Mouse (Mus musculus) thymus, postnatal 14 days (tissue): Measurements from ENCODE around the gene Cxcr5.
"Not testable (repeated sequence)": the region's sequence is repeated elsewhere in the genome, so short reads cannot be mapped to it uniquely, and the experiment has no call there.

ENCODE experiments used
- DNase-seq: peaks from one replicate; pipeline ENCODE4 v3.0.0; 2021

The Cxcr5 gene

DNA sequence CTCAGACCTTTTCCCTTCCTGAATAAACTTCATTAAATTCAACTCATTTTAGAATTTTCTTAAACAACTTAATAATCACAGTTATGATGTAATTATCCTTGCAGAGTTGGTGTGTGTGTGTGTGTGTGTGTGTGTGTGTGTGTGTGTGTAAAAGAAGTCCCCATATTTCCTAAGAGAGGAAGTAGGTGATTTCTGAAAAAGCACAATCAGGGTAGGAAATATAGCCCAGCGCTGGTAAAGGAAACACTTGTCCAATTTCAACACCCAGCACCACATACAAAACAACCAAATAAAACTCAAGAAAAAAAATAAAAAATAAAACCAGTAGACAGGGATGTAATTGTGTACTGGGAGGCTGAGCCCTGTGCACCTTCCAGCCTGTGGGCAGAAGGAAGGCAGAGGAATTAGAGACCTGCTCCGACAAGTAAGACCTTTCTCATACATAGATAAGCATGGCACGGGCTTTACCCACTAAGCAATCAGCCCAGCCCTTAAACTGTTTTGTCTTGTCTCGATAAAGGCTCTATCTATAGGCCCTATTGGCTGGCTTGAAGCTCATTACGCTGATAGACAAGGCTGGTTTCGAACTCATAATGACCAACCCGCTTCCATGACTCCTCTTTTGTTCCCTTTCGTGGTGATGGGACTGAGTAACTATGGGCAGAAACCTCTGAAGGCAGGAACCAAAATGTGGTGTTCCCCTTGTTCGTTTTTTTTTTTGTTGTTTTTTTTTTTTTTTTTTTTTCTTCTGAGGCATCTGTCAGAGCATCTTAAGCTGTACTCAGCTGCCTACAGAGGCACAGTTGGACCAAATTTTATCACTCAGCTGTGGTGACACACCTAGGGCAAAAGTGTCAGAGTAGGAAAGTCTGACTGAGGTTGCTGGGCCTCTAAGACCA, 25.8 kb upstream of the Cxcr5 start:
- no peak for DNase-seq

DNA sequence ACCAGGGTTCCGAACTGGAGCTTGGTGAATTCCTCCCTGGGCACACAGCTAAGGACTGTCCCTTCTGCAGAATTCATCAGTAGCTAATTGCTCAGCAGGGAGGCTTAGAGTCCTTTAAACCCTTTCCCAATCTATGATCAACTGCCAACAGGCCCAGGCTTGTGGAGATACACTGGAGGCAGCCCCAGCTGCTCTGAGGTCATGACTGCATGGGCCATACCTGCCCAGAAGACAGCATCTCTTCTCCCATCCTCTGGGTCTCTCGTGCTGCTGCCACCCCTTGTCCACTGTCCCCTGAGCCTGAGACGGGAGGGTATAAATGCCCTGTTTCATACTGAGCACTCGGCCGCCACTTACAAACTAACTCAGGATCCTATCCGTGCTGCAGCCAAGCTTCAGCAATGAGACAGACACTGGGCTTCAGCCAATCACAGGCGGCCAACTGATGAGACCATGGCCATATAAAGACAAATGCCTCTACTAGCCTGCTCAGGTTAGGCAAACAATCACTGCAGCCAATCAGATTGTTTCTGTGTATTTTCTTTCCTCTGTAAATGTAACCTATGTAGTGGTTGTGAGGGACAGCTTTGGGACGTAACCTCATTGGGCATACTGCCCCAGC, 25.1 kb upstream of the Cxcr5 start:
- no peak for DNase-seq

DNA sequence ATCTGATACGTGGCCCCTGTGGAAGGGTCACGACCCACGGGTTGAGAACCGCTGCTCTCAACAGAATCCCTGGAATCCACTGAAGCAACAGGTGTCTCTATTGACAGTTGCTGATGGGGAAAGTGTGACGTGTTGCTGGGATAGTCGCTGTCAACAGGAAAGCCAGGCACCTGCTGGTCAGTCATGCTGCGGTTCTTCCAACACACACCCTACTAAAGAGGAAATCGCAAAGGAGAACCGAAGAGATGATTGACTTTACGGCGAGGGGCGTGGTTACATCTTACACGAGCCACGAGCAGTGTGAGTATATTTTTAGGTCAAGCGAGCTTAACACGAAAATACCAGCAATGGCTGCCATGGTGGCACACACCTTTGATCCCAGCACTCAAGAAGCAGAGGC, 20.7 kb upstream of the Cxcr5 start:
- peak; percentile 29 for DNase-seq

DNA sequence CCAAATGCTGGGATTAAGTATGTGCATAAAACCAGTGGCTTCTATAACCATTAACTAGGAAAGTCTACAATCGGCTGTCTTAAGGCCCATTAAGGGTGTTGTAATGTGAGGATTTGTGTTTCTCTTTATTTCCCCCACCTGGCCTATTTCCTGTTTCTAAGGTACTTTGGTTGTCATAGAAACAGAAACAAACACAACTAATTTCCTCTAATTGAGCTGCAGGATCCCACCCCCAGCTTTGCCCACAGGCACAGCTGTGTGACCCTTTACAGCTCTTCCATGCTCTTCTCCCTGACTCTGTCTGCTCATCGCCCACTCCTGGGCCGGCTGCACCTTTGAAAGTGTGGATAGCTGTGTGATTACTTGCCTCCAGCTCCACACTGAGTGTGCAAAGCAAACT, 19.7 kb upstream of the Cxcr5 start:
- peak; percentile 50 for DNase-seq

GRCm38 (mm10) chr9:44580085-44580484, 18.4 kb upstream of the Cxcr5 start:
- no peak for DNase-seq

DNA sequence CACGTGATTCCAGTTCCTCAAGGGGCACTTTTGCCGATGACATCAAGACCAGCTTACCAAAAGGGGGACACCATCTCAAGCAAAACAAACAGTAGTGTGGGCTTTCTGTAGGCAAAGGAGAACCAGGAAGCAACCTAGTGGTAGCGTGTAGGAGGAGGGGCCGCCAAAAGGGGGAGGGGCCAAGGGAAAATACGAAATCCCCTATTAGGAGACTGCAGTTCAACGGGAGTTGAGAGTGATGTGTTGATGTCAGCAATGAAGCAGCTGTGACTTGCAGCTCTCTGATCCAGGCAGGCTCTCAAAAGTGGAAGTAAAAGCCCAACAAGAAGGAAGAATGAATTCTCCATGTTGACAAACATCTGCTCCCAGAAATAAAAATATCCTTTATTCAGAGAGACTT, 17.7 kb upstream of the Cxcr5 start:
- DNase-seq = peak; percentile 80

- DNase-seq = not testable (repeated sequence)
Observed at GRCm38 (mm10) chr9:44576046-44576445, 14.4 kb upstream of the Cxcr5 start.

DNA sequence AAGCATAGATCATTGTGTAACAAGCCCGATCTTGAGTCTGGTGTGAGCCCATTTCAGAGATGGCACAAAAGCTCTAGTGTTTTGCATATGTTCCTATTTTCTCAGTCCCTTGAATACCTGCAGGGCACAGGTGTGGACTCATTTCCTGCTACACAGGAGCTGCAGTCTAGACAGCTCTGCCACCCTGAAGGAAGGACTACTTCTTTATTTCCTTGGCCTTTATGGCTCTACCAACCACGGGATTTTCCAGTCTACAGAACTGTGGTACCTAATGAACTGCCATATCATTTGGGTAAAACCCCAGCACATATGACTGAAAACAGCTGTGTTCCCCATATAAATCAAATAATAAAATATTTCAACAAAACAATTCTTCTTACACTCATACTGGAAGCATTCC, 13.4 kb upstream of the Cxcr5 start:
- DNase-seq = no peak

- DNase-seq = no peak
Observed at GRCm38 (mm10) chr9:44573306-44573705, 11.6 kb upstream of the Cxcr5 start.

DNA sequence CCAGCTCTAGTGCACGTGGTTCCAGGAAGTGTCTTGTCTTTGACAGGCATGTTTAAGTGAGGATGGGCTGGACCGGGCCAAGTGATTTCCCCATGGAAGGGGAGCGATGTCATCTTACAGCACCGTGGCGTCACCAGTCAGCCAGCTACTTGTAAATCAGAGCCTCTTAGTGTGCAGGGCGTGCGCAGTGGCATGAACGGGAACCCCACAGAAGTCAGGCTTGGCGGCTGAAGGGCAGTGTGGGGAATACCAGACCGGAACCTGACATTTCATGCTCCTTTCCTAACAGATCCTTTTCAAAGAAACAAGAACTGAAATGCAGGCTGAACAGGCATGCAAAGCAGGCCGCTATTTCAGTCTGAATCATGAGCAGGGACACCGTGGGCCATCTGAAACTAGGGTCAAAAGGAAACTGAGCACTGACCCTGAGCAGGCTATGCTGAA, 9.3 kb upstream of the Cxcr5 start:
- no peak for DNase-seq

DNA sequence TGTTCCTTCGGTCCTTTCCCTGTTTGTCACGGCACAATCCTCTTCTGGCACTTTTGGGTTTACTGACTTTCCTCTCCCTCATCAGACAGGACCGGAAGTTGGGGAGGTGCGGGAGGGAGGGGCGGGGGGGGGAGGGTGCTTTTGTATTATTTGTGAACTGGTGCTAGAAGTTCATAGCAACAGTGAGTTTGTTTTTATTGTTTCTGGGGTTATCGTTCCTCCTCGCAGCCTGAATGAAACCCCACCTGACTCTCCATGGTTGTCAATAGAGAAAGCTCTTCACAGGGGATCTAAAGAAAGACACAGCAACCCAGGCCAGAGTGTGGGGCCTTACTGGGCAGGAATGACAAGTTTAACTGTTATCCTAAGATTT, 6.4 kb upstream of the Cxcr5 start:
- DNase-seq = no peak

DNA sequence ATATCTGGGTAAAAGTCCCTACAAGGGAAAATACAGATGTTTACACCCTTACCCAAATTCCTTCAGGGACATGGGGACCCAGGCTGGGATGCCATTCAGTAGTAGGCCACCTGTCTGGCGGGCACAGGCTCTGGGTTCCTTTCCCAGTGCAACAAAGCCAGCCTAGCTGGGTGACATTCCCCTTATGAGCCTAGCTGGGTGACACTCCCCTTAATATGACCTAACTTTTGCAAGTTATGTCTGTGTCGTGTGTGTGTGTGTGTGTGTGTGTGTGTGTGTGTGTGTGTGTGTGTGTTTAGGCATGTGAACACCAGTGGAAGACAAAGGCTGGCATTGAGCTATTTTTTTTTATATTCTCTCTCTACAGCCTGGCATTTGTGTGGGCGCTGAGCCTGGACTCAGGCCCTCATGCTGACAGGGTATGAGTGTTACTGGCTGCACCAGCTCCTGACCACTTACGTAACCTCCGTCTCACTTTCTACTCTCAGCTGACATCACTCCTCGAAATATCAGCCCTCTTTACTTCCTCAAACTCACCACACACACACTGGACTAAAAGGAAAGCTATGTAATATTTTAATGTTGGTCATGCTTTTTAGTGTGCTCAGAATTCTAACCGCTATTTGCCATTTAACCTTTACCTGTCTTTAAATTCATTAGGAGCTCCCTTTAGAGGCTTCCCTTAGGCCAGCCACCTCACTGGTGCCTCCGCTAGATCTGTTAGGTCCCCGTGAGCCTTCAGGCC, 5.8 kb upstream of the Cxcr5 start:
- no peak for DNase-seq

GRCm38 (mm10) chr9:44565367-44565766, 3.7 kb upstream of the Cxcr5 start:
- no peak for DNase-seq

DNA sequence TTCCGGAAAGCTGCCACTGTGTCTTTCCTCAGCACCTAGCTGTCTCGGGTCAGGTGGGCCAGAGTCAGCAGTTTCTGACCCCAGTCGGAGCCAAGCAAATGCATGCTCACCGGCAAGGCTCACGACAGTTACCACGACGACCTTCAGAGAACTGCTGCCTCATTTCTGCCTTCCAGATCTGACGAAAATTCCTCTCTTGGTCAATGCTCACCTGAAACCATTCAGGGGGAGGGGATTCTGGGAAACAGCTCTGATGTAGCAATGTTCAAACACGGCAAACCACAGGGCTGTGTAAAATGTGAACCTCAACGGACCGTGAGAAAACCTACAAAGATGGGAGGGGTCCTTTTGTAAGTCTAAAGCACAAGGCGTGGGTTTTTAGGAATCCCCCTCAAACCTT, 1.3 kb upstream of the Cxcr5 start:
- no peak for DNase-seq

DNA sequence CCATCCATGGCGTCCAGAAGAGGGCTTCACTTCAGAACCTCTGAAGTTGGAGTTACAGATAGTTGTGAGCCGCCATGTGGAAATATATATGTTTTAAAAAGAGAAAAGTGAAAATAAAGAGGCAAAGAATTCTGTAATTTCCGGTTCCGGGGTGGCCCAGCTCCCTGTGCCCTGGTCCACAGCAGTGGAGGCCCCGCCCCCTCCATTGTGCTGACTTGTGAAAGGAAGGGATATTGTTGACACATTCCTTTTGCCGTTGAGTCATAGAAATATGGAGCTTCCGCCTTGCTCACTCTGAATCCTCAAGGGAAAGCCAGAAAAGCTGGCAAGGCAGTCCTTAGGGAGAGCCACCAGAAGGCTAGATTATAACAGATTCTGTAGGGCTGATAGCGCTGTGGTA, 9.5 kb downstream of the Cxcr5 start:
- no peak for DNase-seq

GRCm38 (mm10) chr9:44551138-44551537, 10.5 kb downstream of the Cxcr5 start:
- DNase-seq = no peak

DNA sequence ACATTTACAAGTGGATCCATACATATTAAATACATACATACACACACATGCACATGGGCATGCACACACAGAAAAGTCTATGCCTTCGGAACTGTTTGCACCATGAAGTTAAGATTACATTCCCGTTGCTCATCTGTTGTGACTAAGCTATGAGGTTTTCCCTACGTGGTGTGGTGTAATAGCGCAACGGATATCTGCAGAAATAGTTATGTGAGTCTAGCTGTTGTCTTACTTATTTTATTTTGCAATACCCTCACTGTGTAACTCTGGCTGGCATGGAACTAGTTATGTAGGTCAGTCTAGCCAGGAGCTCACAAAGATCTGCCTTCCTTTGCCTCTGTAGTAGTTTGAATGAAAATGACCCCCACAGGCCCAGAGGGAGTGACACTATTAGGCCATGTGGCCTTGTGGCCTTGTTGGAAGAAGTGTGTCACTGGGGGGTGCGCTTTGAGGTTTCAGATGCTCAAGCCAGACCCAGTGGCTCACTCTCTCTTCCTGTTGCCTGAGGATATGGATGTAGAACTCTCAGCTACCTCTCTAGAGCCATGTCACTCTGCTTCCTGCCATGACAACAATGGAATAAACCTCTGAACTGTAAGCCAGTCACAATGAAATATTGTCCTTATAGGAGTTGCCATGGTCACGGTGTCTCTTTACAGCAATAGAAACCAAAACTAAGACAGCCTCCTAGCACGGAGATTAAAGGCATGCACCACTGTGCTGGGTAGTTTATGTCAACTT, 13.1 kb downstream of the Cxcr5 start:
- no peak for DNase-seq

- no peak for DNase-seq
Observed at GRCm38 (mm10) chr9:44544986-44545385, 16.7 kb downstream of the Cxcr5 start.

GRCm38 (mm10) chr9:44542364-44542763, 19.3 kb downstream of the Cxcr5 start:
- no peak for DNase-seq

GRCm38 (mm10) chr9:44540676-44541075, 21.0 kb downstream of the Cxcr5 start:
- DNase-seq = no peak

GRCm38 (mm10) chr9:44539816-44540421, 21.8 kb downstream of the Cxcr5 start:
- peak; percentile 59 for DNase-seq

- DNase-seq = peak; percentile 71
Observed at GRCm38 (mm10) chr9:44537625-44538301, 23.9 kb downstream of the Cxcr5 start.
